Mouse (Mus musculus): ENCODE data around the gene Slc25a27. TPM values are rescaled to one million over a fixed set of nuclear protein-coding genes. Genes with fewer than 3 reads are reported as not detected.
A peak's percentile ranks its signal among the peaks of the same experiment; 100 is the strongest.

Slc25a27 gene
- polyA plus RNA-seq (2016; fragmentation: Nextera tagmentation; extraction: Ambion mirVana), result 35.5 and 48.3 TPM in 2 replicates

DNA sequence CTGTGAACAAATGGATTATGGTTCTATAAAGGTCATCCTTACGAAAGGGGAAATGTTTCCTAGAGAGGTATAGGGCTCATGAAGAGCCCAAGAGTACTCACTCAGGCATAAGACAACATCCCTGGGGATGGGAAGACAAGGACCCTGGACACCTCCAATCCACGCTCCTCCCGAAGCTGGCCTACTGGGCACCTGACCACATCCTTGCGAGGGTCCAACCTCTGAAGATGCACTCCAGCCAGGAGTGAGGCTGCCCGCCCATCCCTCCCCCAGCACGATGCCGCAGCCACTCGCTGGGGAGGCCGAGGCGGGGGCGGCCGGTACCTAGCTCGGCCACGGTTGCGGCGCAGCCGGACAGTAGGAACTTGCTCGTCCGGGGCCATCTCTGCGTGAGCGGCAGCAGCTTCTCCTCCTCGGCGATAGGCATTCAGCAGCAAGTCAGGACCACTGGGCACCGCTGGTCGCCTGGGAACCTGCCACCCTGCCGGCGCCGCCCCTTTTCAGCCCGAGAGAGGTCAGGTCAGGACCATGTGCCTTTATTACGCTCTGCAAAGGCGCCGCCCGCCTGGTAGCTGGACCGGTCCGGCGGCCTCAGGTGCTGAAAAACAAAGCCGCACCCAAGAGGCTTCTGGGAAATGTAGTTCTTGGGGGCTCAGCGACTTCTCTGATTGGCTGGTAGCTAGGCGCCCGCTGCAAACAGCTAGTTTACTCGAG lies at the start of gene Slc25a27:
Gene Slc25a27 (minus strand): TSS at position 639 of the 714 bp plus-strand sequence.
- H3K27me3 ChIP-seq (ENCODE audit: low read depth, poor library complexity, severe bottlenecking), result no peaks in the 10 kb centered on the region
- H3K27ac ChIP-seq (replicated peaks), result peak within 1 kb of the TSS; percentile 93
- DNase-seq (ENCODE audit: low spot score), result peak; percentile 90
- H3K36me3 ChIP-seq, result peaks cover 22% of the 10 kb centered on the region
- peaks cover 40% of the 10 kb centered on the region for H3K4me1 ChIP-seq
- H3K9me3 ChIP-seq (replicated peaks), result no peaks in the 10 kb centered on the region
- peak within 1 kb of the TSS; percentile 93 for H3K4me3 ChIP-seq
- under 1% methylated on average over 41 of the region's 41 CpGs for WGBS

DNA sequence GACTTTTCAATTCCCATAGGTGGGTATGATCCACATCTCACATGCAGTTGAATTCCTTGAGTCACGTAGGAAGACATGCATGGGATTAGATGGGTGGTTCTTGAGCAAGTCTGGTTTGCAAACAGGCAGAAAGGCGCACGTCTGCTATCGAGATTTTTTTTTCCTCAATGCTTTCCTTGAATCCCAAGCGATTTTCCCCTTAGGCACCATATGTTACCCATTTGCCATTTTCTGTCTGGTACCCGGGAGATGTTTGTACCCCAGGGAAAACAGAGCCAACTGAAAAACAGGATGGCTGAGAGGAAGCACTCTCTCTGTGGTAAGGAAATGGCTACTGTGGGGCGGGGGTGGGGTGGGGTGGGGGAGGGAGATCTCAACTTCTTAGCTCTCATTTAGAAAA lies 49.6 kb upstream of the Slc25a27 start:
- H3K27ac ChIP-seq (replicated peaks), result no peak overlapping the region
- no peak for DNase-seq (ENCODE audit: low spot score)
- H3K4me1 ChIP-seq, result no peaks in the 10 kb centered on the region
- no peak overlapping the region for H3K4me3 ChIP-seq
- H3K27me3 ChIP-seq (ENCODE audit: low read depth, poor library complexity, severe bottlenecking), result no peaks in the 10 kb centered on the region
- no peaks in the 10 kb centered on the region for H3K9me3 ChIP-seq (replicated peaks)
- 79% methylated on average over 7 of the region's 7 CpGs for WGBS
- no peaks in the 10 kb centered on the region for H3K36me3 ChIP-seq

DNA sequence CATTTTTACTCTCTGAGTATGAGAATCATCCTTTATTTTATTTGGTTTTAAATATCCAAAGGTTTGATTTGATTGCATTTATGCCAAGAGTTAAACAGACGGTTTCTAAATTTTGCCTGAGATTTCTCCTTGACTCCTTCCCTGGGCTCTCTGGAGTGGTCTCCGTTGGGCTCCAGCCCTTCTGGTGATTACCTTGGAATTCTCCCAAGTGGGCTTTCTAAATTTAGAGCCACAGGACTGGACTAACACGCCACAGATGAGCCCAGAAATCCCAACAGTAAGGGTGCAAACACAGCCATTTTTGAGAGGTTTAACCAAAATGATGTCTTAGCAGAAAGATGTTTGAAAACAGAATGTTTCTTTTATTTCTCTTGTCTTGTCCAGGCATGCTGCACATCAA lies 47.2 kb upstream of the Slc25a27 start:
- Histone ChIP-seq H3K27me3 (ENCODE audit: low read depth, poor library complexity, severe bottlenecking) (no peaks in the 10 kb centered on the region), H3K4me3 (no peak overlapping the region), H3K9me3 (replicated peaks) (no peaks in the 10 kb centered on the region), H3K4me1 (no peaks in the 10 kb centered on the region), H3K36me3 (no peaks in the 10 kb centered on the region), H3K27ac (replicated peaks) (no peak overlapping the region)
- WGBS, result 82% methylated on average over 3 of the region's 3 CpGs
- DNase-seq (ENCODE audit: low spot score), result no peak

DNA sequence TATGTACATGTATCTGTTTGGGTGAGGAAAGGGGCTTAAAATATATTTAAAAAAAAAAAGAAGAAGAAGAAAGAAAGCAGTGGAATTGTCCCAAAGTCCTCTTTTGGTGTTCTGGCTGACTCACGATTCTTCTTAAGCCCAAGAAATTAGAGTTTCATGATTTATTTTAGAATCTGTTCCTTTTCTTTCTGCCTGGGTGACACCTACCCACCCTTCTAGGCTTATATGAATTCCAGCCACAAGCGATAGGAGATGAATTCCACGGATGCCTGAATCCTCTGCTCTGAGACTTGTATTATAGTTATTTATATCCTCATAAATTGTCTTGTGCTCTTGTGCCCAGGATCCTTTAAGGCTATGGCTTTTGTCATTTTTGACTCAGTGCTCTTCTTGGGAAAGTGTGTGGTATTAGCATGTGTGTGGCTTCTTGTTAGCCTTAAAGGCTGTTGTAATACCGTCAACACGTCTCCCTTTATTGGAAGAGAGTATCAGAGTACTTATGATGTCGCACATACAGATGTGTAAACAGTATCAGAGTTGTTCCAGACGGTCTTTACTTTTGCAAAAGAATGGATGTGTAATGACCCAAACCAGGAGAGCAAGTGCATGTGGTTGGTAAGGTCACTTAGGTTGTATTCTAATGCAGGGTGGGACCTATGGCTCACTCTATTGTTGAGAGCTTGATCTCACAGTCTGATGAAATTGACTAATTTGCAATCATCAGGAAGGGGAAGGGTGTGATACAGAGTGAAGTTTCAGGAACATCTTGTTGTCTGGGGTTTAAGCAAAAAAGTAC lies 44.7 kb upstream of the Slc25a27 start:
- 91% methylated on average over 7 of the region's 7 CpGs for WGBS
- no peak overlapping the region for H3K27ac ChIP-seq (replicated peaks)
- H3K4me1 ChIP-seq, result no peaks in the 10 kb centered on the region
- H3K4me3 ChIP-seq, result no peak overlapping the region
- DNase-seq (ENCODE audit: low spot score), result no peak
- H3K9me3 ChIP-seq (replicated peaks), result no peaks in the 10 kb centered on the region
- H3K27me3 ChIP-seq (ENCODE audit: low read depth, poor library complexity, severe bottlenecking), result no peaks in the 10 kb centered on the region
- peaks cover 5% of the 10 kb centered on the region; the same call in 1 of the 2 replicates for H3K36me3 ChIP-seq

GRCm38 (mm10) chr17:43707254-43707653 lies 40.2 kb upstream of the Slc25a27 start:
- H3K4me3 ChIP-seq, result no peak overlapping the region
- no peak overlapping the region for H3K27ac ChIP-seq (replicated peaks)
- no peak for DNase-seq (ENCODE audit: low spot score)
- H3K4me1 ChIP-seq, result no peaks in the 10 kb centered on the region
- no peaks in the 10 kb centered on the region for H3K9me3 ChIP-seq (replicated peaks)
- peaks cover 5% of the 10 kb centered on the region; the same call in 1 of the 2 replicates for H3K36me3 ChIP-seq
- H3K27me3 ChIP-seq (ENCODE audit: low read depth, poor library complexity, severe bottlenecking), result no peaks in the 10 kb centered on the region
- 85% methylated on average over 3 of the region's 3 CpGs for WGBS

GRCm38 (mm10) chr17:43706749-43707148 lies 39.7 kb upstream of the Slc25a27 start:
- peaks cover 5% of the 10 kb centered on the region; the same call in 1 of the 2 replicates for H3K36me3 ChIP-seq
- no peaks in the 10 kb centered on the region for H3K9me3 ChIP-seq (replicated peaks)
- no peak overlapping the region for H3K4me3 ChIP-seq
- 87% methylated on average over 3 of the region's 3 CpGs for WGBS
- no peak overlapping the region for H3K27ac ChIP-seq (replicated peaks)
- no peak for DNase-seq (ENCODE audit: low spot score)
- H3K4me1 ChIP-seq, result no peaks in the 10 kb centered on the region
- no peaks in the 10 kb centered on the region for H3K27me3 ChIP-seq (ENCODE audit: low read depth, poor library complexity, severe bottlenecking)

DNA sequence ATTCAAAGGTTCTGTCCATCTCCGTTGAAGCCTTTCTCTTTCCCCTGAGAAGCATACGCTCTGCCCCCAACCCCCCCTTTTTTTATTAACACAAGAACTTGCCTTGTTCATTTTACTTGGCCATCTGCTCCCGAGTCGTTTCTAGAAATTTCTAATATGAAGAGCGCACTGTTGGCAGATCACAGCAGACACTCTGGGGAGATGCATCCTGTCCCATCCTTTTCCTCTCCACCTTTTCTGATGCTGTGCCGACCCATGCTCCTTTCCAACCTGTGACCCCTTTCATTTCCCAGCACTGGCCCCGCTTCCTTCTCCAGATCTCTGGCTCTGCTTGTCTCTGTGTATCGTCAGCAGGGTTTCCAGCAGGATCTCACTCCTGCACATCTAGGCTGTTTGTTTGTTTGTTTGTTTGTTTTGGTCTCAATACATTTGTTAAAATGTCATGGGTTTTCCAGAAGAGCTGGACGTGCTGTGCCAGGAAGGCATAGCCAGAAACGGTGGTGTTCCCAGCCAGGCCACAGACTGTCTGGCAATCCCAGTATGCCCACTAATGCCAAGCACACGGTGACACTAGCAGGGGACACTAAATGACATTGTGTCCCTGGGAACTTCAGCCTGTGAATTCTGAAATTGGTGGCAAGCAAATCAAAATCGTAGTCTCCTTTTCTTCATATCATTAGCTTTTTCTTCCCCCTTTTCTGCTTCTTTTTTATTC lies 37.4 kb upstream of the Slc25a27 start:
- H3K4me1 ChIP-seq, result no peaks in the 10 kb centered on the region
- H3K27ac ChIP-seq (replicated peaks), result no peak overlapping the region
- H3K9me3 ChIP-seq (replicated peaks), result no peaks in the 10 kb centered on the region
- H3K36me3 ChIP-seq, result peaks cover 5% of the 10 kb centered on the region; the same call in 1 of the 2 replicates
- H3K27me3 ChIP-seq (ENCODE audit: low read depth, poor library complexity, severe bottlenecking), result no peaks in the 10 kb centered on the region
- no peak overlapping the region for H3K4me3 ChIP-seq
- WGBS, result 93% methylated on average over 12 of the region's 12 CpGs
- no peak for DNase-seq (ENCODE audit: low spot score)

GRCm38 (mm10) chr17:43701060-43701459 lies 34.0 kb upstream of the Slc25a27 start:
- no peak overlapping the region for H3K27ac ChIP-seq (replicated peaks)
- peak; percentile 57 for DNase-seq (ENCODE audit: low spot score)
- no peak overlapping the region for H3K4me3 ChIP-seq
- H3K36me3 ChIP-seq, result peaks cover 6% of the 10 kb centered on the region
- H3K27me3 ChIP-seq (ENCODE audit: low read depth, poor library complexity, severe bottlenecking), result no peaks in the 10 kb centered on the region
- WGBS, result 75% methylated on average over 6 of the region's 6 CpGs
- no peaks in the 10 kb centered on the region for H3K9me3 ChIP-seq (replicated peaks)
- no peaks in the 10 kb centered on the region for H3K4me1 ChIP-seq

- Histone ChIP-seq H3K36me3 (peaks cover 21% of the 10 kb centered on the region), H3K27ac (replicated peaks) (no peak overlapping the region), H3K4me3 (no peak overlapping the region), H3K27me3 (ENCODE audit: low read depth, poor library complexity, severe bottlenecking) (no peaks in the 10 kb centered on the region), H3K9me3 (replicated peaks) (no peaks in the 10 kb centered on the region; the same call in 1 of the 2 replicates), H3K4me1 (no peaks in the 10 kb centered on the region)
- peak; percentile 78 for DNase-seq (ENCODE audit: low spot score)
- 45% methylated on average over 14 of the region's 14 CpGs for WGBS
Measured at GRCm38 (mm10) chr17:43698997-43699649, 32.1 kb upstream of the Slc25a27 start.

GRCm38 (mm10) chr17:43689591-43689990 lies 22.6 kb upstream of the Slc25a27 start:
- no peaks in the 10 kb centered on the region for H3K4me1 ChIP-seq
- WGBS, result 87% methylated on average over 9 of the region's 9 CpGs
- no peak overlapping the region for H3K4me3 ChIP-seq
- peaks cover 66% of the 10 kb centered on the region for H3K36me3 ChIP-seq
- no peak overlapping the region for H3K27ac ChIP-seq (replicated peaks)
- no peaks in the 10 kb centered on the region; the same call in 1 of the 2 replicates for H3K9me3 ChIP-seq (replicated peaks)
- no peaks in the 10 kb centered on the region for H3K27me3 ChIP-seq (ENCODE audit: low read depth, poor library complexity, severe bottlenecking)
- DNase-seq (ENCODE audit: low spot score), result no peak

GRCm38 (mm10) chr17:43684638-43685037 lies 17.6 kb upstream of the Slc25a27 start:
- peaks cover 69% of the 10 kb centered on the region for H3K36me3 ChIP-seq
- H3K4me3 ChIP-seq, result no peak overlapping the region
- 90% methylated on average over 5 of the region's 5 CpGs for WGBS
- no peak overlapping the region for H3K27ac ChIP-seq (replicated peaks)
- no peaks in the 10 kb centered on the region for H3K9me3 ChIP-seq (replicated peaks)
- H3K4me1 ChIP-seq, result no peaks in the 10 kb centered on the region
- no peaks in the 10 kb centered on the region for H3K27me3 ChIP-seq (ENCODE audit: low read depth, poor library complexity, severe bottlenecking)
- no peak for DNase-seq (ENCODE audit: low spot score)

DNA sequence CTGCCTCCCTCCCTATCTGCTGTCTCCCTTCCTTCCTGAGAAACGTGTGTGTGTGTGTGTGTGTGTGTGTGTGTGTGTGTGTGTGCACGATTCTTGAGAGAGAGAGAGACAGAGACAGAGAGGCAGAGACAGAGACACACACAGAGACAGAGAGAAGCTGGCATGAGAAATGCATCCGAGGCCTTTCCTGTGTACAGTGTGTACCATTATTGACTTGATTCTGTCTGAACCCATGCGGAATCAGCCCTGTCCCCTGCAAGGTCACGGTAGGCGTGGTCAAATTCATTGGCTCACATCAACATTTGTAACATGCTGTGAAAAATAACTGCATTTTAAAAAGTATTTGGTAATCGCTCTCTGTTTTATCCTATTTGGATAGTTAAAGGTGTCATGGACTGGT lies 17.1 kb upstream of the Slc25a27 start:
- no peak overlapping the region for H3K27ac ChIP-seq (replicated peaks)
- no peaks in the 10 kb centered on the region for H3K9me3 ChIP-seq (replicated peaks)
- H3K4me1 ChIP-seq, result no peaks in the 10 kb centered on the region
- H3K36me3 ChIP-seq, result peaks cover 73% of the 10 kb centered on the region
- no peak overlapping the region for H3K4me3 ChIP-seq
- H3K27me3 ChIP-seq (ENCODE audit: low read depth, poor library complexity, severe bottlenecking), result no peaks in the 10 kb centered on the region
- no peak for DNase-seq (ENCODE audit: low spot score)
- 91% methylated on average over 7 of the region's 7 CpGs for WGBS
